Mouse (Mus musculus) ES-Bruce4 (cell line): Measurements from ENCODE around the gene Gdpd1.

Experiments
- CTCF ChIP-seq: IDR thresholded peaks from one replicate; pipeline ENCODE4 v1.8.1; 2011; ENCODE audit warnings: low read depth, low read length
- EP300 ChIP-seq: IDR thresholded peaks from 2 replicates; pipeline ENCODE4 v1.6.1; 2011; ENCODE audit warnings: low read depth, low read length; ENCODE audit not compliant: insufficient read depth
- POLR2A ChIP-seq: IDR thresholded peaks from one replicate; pipeline ENCODE4 v1.8.1; 2011; ENCODE audit warnings: low read length; ENCODE audit not compliant: insufficient read depth

GRCm38 (mm10) chr11:87108755-87109518, 35.1 kb upstream of the Gdpd1 start, which contains the start of gene Ska2:
- TF ChIP-seq EP300 (0 out of 2 replicates have a peak, but pooled peaks have one; percentile 4), POLR2A (peak; percentile 7), CTCF (no peak)
